Mouse (Mus musculus) G1E-ER4 (cell line): ENCODE measurements around the gene Frem3. TPM values are rescaled to one million over a fixed set of nuclear protein-coding genes. Genes with fewer than 3 reads are reported as not detected.
"Not testable (repeated sequence)": the region's sequence is repeated elsewhere in the genome, so short reads cannot be mapped to it uniquely, and the experiment has no call there.

Experiments
- GATA1 ChIP-seq: IDR thresholded peaks from one replicate; pipeline ENCODE4 v1.8.0; 2012; ENCODE audit warnings: low read length, inconsistent platforms
- polyA plus RNA-seq: library from polyadenylated mRNA; stranded (reverse); fragments of >175 nt; gene quantifications from 2 replicates; pipeline ENCODE4 v1.2.3, GENCODE M21; 2012

Frem3 gene
- polyA plus RNA-seq, 1 experiment, result not detected

DNA sequence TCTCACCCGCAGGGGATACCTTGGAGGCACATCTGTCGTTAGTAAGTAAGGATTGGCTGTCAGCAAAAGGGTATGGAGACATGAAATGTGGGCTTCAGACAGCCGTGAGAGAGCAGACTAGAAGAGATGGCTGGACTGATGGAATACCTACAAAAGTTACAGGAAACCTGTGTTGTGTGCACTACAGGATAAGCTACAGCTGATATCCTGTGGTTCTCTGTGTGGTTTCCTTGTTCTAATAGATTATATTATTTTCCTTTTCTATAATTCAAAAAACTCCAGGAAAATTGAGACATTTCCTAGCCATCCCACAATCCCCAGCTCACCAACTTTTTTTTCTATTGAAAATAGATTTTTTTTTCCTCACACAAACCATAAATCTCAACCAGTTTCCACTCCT, 52.6 kb downstream of the Frem3 start:
- TF ChIP-seq GATA1, result no peak

DNA sequence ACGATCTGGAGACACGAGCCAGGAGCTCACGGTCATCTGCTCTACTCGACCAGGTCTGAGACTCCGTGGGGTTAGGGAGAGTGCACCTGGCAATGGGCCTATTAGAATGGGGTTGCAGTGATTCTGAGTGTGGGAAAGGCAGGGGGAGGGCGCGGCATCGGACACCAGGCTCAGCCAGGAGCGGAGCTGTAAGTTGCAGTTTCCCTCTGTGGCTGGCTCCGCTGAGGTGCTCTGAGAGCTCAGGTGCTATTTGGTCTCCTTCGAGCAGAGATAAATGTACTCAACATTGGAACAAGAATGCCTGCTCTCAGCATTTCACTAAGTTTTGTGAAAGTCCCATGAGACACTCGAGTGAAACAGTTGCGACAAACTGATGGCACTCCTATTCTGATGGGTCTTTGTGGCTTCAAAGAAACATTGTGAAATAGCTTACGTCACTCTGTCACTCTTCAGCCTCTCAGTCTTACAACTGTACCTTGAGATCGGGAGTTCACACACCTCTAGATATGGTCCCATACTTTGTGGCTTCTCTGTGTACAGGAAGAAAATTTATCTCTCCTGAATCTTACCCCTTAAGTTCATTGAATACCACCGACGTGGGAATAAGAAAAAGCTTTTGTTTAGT, 58.5 kb downstream of the Frem3 start:
- no peak for TF ChIP-seq GATA1

DNA sequence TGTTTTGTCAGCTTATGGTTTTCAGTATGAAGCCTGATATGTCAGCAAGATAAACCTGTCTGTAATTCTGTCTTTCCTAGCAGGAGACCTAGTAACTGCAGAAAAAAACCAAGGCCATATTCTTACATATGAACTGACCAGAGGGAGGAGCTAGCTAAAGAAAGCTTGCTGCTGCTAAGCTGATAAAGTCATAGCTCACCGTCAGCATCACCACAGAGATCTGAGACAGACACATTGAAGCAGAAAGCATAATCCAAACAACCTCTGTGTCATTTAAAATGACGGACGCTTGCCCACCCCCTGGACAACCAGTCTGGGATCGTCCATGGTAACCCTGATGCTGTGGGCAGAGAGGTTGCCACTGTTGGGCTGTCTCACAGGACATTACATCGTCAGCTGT, 71.7 kb downstream of the Frem3 start:
- no peak for TF ChIP-seq GATA1

DNA sequence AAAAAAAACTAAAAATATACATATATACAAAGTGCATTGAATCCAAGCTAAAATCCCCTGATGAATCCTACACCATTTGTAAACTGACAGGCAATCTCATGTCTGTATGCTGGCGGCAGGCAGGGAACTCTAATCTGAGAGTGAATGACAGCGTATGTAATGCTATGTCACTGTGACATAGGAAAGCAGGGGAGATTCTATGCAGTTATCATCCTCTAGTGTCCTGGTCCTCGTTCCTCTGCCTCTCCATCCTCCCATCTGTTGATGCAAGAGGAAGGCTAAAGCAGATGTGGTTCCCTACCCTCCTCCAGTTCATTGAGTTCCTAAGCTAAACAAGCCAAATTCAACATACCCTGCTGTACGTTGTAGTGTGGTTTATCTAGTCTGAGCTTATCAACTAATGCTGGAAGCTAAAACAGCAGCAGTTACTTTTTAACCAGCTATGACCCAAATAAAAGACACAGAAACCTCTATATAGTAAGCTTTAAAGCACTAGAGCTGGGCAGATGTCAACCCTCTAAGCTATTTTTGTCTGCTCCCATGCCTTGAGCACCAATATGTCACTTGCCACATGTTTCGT, 73.0 kb downstream of the Frem3 start:
- no peak for TF ChIP-seq GATA1

DNA sequence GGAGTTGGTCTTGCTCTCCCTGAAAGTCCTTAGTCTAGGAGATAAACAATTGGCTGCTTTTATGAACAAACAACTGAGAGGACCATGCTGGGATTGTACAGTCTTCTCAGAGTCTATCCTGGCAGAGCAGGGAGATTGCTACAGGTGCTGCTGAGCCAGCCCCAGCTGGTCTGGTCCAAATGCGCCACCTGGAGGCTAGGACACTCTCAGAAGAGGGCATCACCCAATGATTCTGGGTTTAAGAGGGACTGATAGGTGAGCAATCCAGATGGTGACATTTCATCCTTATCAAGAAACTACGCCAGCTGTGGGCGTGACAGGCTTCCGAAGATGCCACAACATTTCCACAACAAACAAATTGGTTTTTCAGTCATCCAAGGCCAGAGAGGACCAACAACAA, 77.3 kb downstream of the Frem3 start:
- TF ChIP-seq GATA1, result no peak

DNA sequence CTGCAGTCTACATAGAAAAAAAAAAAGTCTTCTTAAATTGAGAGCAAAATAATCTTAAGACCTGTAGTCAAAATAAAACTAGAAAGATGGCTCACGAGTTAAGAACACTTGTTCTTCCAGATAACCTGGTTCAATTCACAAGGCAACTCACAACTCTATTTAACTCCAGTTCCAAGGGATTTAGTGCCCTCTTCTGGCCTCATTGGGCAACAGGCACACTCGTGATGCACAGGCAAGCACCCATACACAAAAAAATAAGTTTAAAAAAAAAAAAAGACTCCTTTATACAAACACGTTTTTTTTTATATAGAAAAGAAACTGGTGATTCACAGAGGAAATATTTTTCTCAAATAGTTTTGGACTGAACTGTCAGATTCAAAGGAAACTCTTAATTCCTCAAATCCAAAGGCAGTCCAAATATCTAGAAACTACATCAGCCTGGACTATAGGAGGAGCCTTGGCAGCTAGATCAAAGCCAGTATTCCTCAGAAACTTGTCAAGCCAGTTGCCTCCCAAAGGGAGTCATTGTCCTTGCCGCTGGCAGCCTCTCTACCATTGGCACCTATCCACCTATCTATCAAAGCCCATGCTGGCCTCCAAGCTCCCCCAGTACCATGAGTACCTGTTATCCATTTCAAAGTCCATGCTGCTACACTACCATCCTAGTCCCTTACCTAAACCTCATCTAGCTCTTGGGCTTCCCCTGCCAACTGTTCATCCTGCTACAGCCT, 100.0 kb downstream of the Frem3 start:
- no peak for TF ChIP-seq GATA1

DNA sequence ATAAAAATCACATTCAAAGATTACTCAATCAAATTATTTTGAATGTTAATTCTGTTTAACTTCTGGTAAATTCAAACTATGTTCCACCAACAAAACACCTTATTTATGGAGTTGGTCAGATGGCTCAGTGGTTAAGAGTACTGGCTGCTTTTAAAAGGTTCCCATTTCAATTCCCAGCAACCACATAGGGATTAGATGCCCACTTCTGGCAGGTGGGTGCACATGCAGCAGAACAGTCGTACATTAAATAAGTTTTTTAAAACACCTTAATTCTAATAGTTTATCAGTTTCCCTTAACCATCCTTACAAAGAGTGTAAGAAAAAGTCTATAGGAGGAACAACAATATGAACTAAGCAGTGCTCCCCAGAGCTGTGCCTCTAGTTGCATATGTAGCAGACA, 103.6 kb downstream of the Frem3 start:
- no peak for TF ChIP-seq GATA1

DNA sequence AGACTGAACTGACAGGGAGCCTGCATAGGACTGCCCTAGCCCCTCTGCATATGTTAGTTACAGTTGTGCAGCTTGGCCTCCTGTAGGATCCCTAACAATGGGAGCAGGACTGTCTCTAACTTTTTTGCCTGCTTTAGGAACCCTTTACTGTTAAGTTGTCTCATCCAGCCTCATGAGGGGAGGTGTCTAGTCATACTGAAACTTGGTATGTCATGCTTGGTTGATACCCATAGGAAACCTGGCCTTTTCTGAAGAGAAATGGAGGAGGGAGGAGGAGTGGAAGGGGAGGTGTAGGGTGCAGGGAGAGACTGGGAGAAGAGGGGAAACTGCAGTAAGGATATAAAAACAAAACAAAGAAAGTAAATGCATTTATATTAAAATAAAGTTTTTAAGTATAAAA, 121.4 kb downstream of the Frem3 start:
- TF ChIP-seq GATA1, result no peak

DNA sequence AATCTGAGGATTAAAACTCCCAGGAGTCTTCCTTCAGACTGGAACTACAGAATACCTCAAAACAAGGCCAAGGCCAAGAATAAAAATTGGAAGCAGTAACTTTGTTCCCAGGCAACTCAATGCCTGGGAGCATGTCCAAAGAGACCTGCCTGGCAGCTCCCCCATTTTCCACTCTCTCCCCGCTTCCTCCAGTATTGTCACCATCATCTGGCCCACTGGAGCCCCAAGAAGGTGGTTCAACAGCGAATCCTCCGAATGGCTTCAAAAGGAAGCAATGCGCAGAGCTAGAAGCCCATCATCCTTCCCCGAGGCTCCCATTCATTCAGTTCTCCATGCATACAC, 127.1 kb downstream of the Frem3 start:
- TF ChIP-seq GATA1, result no peak

DNA sequence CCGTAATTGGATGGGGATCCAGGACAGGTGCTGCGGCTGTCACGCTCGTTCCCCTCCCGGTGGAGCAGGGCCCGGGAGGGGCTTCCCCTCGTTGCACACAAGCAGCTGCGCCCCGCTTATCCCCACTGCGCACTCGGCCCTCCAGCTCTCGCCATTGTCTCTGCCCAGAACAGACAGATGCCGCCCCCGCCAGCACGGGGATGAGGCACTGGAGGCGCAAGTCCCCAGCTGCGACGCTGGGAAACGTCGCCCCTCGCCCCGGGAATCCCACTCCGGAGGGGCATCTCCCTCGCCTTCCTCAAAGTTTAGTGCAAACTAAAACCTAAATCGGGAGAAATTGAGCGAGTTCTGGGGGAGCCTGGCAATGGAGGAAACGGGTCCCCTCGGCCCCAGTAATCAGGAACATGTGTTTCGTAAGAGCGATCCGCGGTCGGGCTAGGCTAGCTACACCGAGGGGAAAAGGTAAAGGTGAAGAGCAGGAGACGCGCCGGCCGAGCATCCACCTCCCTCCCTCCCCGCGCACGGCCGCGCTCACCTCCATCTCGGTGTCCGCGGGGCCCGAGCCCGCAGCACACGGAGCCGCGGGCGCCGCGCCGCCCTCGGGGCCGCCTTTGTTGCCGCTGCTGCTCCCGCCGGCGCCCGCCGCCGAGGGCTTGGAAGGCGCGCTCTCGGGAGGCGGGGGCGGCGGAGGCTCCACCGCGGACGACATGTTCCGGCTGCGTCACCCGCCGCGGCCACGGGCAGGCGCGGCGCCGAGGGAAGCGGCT, 127.7 kb downstream of the Frem3 start:
- TF ChIP-seq GATA1, result no peak

DNA sequence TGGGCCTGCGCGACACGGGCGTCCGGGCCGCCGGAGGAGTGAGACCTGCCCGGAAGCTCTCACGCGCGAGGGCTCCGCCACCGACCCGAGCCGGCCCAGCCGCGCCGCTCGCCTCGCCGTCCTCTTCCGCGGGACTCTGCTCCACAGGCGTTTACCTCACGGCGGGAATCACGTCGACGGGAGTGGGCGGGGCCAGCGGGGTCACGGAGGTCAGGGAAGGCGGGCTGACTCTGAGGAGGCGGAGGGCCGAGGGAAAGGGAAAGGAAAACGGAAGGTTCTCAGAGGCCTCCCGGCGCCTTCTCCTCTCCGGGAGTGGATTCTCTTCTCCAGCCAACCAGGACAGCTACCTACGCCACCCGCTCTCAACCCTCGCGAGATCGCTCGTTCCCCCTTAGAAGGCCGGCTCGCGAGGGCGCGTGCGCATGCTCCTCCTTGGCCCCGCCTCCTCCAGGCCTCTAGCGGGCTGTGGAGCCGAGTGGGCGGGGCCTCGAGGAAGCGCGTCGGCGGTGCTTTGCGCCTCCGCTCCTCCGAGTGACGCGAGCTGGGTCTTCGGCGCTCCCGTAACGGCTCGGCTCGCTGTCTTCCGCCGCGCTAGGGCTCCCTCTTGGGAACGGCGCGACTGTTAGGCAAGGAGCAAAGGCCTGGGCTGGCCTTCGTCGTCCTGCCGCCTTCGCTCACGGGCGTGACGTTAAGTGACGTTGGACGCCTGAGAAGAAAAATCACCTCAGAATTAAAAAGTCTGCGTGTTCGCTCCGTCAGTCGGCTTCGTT, 128.5 kb downstream of the Frem3 start, which contains the start of gene Smarca5:
Gene Smarca5 (minus strand): TSS at position 343 of the 770 bp plus-strand sequence.
- TF ChIP-seq GATA1, result not testable (repeated sequence)

DNA sequence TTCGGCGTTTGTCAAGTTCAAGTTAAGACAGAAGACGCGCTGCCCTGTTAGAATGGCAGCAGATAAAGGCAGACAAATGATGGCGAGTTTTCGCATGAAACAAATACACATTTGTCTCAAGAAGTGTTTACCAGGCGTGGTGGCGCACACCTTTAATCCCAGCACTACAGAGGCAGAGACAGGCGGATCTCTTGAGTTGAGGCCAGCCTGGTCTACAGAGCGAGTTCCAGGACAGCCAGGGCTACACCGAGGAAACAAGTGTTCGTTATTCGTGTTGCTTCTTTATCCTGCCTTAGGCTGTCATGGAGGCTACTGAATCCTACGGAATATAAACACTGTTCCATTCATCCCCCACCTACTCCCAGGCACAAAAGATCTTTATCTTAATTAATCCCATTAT, 129.1 kb downstream of the Frem3 start:
- no peak for TF ChIP-seq GATA1

Other genes with a start within 250 kb of the Frem3 start
- 1.8 and 2.3 TPM in 2 replicates for gene Gypa, start 117.3 kb upstream of the Frem3 start, polyA plus RNA-seq
- gene Smarca5, start 128.4 kb downstream of the Frem3 start, polyA plus RNA-seq, result 44.9 and 56.8 TPM in 2 replicates